Mouse (Mus musculus) heart, embryonic 14.5 days (tissue): ENCODE data around the gene Sorbs1. TPM values are rescaled to one million over a fixed set of nuclear protein-coding genes. Genes with fewer than 3 reads are reported as not detected.

Experiments
- ATAC-seq: fragments of 200-750 bp; cut with Nextera tagmentation; 2 replicates; pipeline ENCODE4 v1.8.0; 2017; ENCODE audit warnings: low read depth, moderate TSS enrichment; ENCODE audit not compliant: insufficient number of reproducible peaks, insufficient read depth, low FRiP score
- H3K27ac ChIP-seq, 2 experiments: fragments of 200-500 bp in 1 of 2; fragments of 300-500 bp in 1 of 2; sonication (generic) in 1 of 2; replicated peaks in 1 of 2; 2 replicates each; pipeline ENCODE4 v1.5.1; 2012 to 2014; ENCODE audit warnings: low read depth in 2 of 2, low read length in 2 of 2, control low read depth in 1 of 2, mild to moderate bottlenecking in 1 of 2, mixed read lengths in 1 of 2; ENCODE audit not compliant: control insufficient read depth in 1 of 2, insufficient read depth in 1 of 2
- H3K27me3 ChIP-seq: fragments of 300-500 bp; sonication (generic); 2 replicates; pipeline ENCODE4 v1.6.1; 2014; ENCODE audit warnings: mild to moderate bottlenecking, low read length, control low read depth; ENCODE audit not compliant: control insufficient read depth, insufficient read depth
- H3K36me3 ChIP-seq: fragments of 300-500 bp; sonication (generic); 2 replicates; pipeline ENCODE4 v1.6.1; 2014; ENCODE audit warnings: mild to moderate bottlenecking, control low read depth, low read length, mixed read lengths; ENCODE audit not compliant: control insufficient read depth, insufficient read depth
- H3K4me1 ChIP-seq, 2 experiments: fragments of 200-500 bp in 1 of 2; fragments of 300-500 bp in 1 of 2; sonication (generic) in 1 of 2; 2 replicates each; pipeline ENCODE4 v1.6.1; 2012 to 2014; ENCODE audit warnings: low read length in 2 of 2, control low read depth in 1 of 2, mixed read lengths in 1 of 2; ENCODE audit not compliant: control insufficient read depth in 2 of 2, insufficient read depth in 2 of 2
- H3K4me2 ChIP-seq: fragments of 300-500 bp; sonication (generic); 2 replicates; pipeline ENCODE4 v1.6.1; 2014; ENCODE audit warnings: mild to moderate bottlenecking, low read length
- H3K4me3 ChIP-seq, 2 experiments: fragments of 200-500 bp in 1 of 2; fragments of 300-500 bp in 1 of 2; sonication (generic) in 1 of 2; 2 replicates each; pipeline ENCODE4 v1.5.1; 2012 to 2014; ENCODE audit warnings: low read length in 2 of 2, mild to moderate bottlenecking in 2 of 2, control low read depth in 1 of 2, low read depth in 1 of 2, moderate library complexity in 1 of 2; ENCODE audit not compliant: control insufficient read depth in 1 of 2, insufficient read depth in 1 of 2
- H3K9ac ChIP-seq: fragments of 300-500 bp; sonication (generic); 2 replicates; pipeline ENCODE4 v1.6.1; 2014; ENCODE audit warnings: mild to moderate bottlenecking, low read length
- H3K9me3 ChIP-seq: fragments of 300-500 bp; sonication (generic); 2 replicates; pipeline ENCODE4 v1.6.1; 2016; ENCODE audit warnings: low read length, control low read depth; ENCODE audit not compliant: control insufficient read depth
- WGBS: fragments of 180-500 bp; shearing (Covaris S2); extraction: QIAGEN DNeasy Blood & Tissue Kit; methylation state at CpG from one replicate; pipeline ENCODE4 v1.1.7; 2014; 5-methylcytosine and 5-hydroxymethylcytosine counted together
- polyA plus RNA-seq: library from polyadenylated mRNA; unstranded; fragments of >200 nt; fragmentation: Nextera tagmentation; extraction: Ambion mirVana; gene quantifications from 2 replicates; pipeline ENCODE4 v1.2.1, GENCODE M21; 2014

The Sorbs1 gene
- polyA plus RNA-seq, 1 experiment from 2014 or later: 109 TPM

DNA sequence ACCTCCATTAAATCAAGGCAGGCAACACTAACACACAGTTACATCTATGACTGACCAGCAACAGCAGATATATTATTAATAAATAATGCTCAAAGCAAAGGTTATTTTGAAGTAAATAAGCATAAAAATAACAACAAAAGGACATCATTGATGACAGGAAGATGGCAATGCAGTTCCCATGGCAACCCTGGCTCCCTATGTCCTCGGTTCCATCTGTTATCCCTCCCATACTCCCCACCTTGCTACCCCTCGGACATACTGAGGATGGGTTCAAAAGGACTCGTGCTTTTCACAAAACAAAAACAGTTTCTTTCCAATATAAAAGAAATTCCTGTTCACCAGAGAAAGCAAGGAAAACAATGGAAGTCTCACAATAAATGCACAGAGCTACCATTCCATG lies 48.2 kb downstream of the Sorbs1 start:
- Histone ChIP-seq H3K27me3 (no peaks in the 10 kb centered on the region), H3K4me3 (no peak overlapping the region), H3K27ac (no peak overlapping the region), H3K36me3 (no peaks in the 10 kb centered on the region), H3K9ac (no peak overlapping the region), H3K9me3 (peaks cover 4% of the 10 kb centered on the region; the same call in 1 of the 2 replicates), H3K4me1 (peaks cover 20 to 34% of the 10 kb centered on the region in 2 experiments), H3K4me2 (no peak overlapping the region)
- 86% methylated on average over 3 of the region's 3 CpGs for WGBS
- ATAC-seq: no peak

DNA sequence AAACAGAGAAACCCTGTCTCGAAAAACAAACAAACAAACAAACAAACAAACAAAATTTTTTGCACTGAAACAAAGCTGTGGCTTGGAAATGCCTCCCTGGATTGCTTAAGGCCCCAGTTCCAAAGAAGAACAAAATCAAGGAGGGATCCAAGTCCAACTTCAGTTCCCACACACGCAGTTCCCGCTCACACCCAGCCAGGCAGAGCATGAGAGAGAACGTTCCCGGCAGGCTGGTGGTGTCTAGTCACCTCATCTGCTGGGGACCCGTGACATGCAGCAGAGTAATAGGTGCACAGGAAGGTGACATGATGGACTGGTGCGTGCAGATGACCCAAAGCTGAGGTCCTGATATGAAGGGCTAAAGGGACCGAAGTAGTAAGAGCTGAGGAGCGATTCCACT lies 49.2 kb downstream of the Sorbs1 start:
- Histone ChIP-seq H3K9ac (no peak overlapping the region), H3K27me3 (no peaks in the 10 kb centered on the region), H3K4me1 (peaks cover 21 to 38% of the 10 kb centered on the region in 2 experiments), H3K4me3 (no peak overlapping the region), H3K36me3 (no peaks in the 10 kb centered on the region), H3K4me2 (no peak overlapping the region), H3K27ac (no peak overlapping the region), H3K9me3 (peaks cover 4% of the 10 kb centered on the region; the same call in 1 of the 2 replicates)
- no peak for ATAC-seq
- 85% methylated on average over 9 of the region's 9 CpGs for WGBS

DNA sequence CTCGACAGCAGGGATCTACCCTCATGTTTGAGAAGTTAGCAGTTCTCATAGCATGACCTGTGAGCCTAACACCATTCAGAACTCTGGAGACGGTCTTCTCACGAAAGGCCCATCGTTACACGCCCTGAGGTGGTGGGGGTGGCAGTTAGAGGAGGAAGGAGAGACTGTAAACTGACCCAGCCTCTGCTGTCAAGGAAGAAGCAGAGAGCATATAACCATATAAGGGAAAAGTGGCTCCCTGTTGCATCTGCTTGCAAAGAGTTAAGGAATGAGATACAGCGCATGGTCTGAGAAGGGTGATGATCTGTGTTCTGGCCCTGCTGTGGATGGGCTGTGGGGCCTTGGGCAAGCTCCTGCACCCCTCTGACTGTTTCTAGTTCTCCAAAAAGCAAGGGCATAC lies 50.7 kb downstream of the Sorbs1 start:
- H3K9ac ChIP-seq: 0 out of 2 replicates have a peak overlapping the region, but pooled peaks have one; percentile 1
- ATAC-seq: no peak
- H3K27me3 ChIP-seq: no peaks in the 10 kb centered on the region
- H3K9me3 ChIP-seq: peaks cover 4% of the 10 kb centered on the region; the same call in 1 of the 2 replicates
- H3K4me3 ChIP-seq: no peak overlapping the region
- 53% methylated on average over 6 of the region's 6 CpGs for WGBS
- H3K4me2 ChIP-seq: no peak overlapping the region
- no peak overlapping the region; a peak in 1 of 4 replicates for H3K27ac ChIP-seq
- peaks cover 16 to 28% of the 10 kb centered on the region in 2 experiments for H3K4me1 ChIP-seq
- no peaks in the 10 kb centered on the region for H3K36me3 ChIP-seq

DNA sequence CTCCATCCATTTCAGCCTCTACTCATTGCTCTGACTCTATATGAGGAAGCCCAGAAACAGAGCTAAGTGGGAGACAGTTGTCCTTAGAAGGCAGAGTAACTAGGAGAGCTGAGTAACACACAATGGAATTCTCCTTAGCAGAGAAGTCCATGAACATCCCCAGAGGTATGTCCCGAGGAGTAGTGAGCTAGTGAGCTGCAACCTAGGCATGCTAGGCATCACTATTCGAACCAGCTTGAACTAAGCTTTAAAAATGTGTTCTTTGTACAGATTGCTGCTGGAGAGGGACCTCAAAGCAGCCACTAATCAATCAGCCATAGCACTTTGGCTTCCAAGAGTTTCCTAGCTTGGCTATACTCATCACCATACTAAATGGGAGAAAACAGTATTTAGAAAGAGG lies 51.1 kb downstream of the Sorbs1 start:
- H3K36me3 ChIP-seq: no peaks in the 10 kb centered on the region
- no peak overlapping the region for H3K4me2 ChIP-seq
- no peak overlapping the region; a peak in 1 of 4 replicates for H3K27ac ChIP-seq
- H3K9me3 ChIP-seq: peaks cover 4% of the 10 kb centered on the region; the same call in 1 of the 2 replicates
- no peak overlapping the region for H3K4me3 ChIP-seq
- H3K4me1 ChIP-seq: peaks cover 13 to 25% of the 10 kb centered on the region in 2 experiments
- 68% methylated on average over 2 of the region's 2 CpGs for WGBS
- 0 out of 2 replicates have a peak overlapping the region, but pooled peaks have one; percentile 1 for H3K9ac ChIP-seq
- H3K27me3 ChIP-seq: no peaks in the 10 kb centered on the region
- ATAC-seq: no peak

DNA sequence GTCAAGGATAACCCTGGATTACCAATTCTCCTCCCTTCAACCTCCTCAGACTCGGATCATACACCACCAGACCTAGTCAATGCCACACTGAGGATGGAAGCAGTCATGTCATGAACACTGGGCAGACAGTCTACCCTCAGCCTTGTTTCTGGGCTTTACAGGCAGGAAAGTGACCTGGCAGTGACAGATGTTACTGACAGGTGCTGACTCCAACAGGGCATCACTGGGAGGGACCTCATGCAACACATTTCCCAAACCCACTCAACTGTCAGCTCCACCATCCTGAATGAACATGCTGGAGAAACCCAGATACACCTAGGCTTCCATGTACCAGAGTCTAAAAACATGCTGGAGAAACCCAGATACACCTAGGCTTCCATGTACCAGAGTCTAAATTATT lies 51.9 kb downstream of the Sorbs1 start:
- Histone ChIP-seq H3K4me2 (no peak overlapping the region), H3K9me3 (no peaks in the 10 kb centered on the region), H3K27me3 (no peaks in the 10 kb centered on the region), H3K4me3 (no peak overlapping the region), H3K9ac (no peak overlapping the region), H3K36me3 (no peaks in the 10 kb centered on the region), H3K27ac (no peak overlapping the region), H3K4me1 (peaks cover 13 to 23% of the 10 kb centered on the region in 2 experiments)
- 69% methylated on average over 1 of the region's 1 CpGs for WGBS
- no peak for ATAC-seq

DNA sequence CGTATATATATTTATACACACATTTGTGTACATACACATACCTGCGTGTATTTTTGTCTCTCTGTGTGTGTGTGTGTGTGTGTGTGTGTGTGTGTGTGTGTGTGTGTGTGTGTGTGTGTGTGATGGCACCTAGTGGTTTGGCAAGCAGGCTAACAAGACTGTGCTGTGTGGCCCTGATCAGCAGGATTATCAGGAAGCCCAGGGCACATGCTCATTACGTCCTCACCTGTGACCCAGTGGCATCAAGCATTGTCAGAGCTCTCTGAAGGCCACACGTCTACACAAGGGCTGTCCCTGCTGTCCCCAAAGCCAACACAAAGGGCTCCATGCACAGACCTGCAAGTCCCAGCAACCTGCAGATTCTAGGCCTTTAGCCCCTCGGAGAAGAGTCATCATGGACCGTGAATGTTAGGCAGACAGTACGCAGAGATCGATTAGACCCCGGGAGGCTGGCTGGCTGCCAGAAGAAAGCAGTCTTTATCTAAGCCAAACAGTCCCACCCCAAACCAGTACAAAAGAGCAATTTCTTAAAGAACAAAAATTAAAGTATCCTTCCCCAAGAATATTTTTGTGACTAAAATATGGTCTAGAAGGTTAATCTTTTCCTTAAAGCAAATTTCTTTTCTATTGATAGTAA lies 52.6 kb downstream of the Sorbs1 start:
- Histone ChIP-seq H3K36me3 (no peaks in the 10 kb centered on the region), H3K4me3 (no peak overlapping the region), H3K27ac (no peak overlapping the region), H3K9ac (no peak overlapping the region), H3K4me2 (no peak overlapping the region), H3K4me1 (peaks cover 13 to 23% of the 10 kb centered on the region in 2 experiments), H3K27me3 (no peaks in the 10 kb centered on the region), H3K9me3 (no peaks in the 10 kb centered on the region)
- no peak for ATAC-seq
- WGBS: 38% methylated on average over 9 of the region's 9 CpGs

DNA sequence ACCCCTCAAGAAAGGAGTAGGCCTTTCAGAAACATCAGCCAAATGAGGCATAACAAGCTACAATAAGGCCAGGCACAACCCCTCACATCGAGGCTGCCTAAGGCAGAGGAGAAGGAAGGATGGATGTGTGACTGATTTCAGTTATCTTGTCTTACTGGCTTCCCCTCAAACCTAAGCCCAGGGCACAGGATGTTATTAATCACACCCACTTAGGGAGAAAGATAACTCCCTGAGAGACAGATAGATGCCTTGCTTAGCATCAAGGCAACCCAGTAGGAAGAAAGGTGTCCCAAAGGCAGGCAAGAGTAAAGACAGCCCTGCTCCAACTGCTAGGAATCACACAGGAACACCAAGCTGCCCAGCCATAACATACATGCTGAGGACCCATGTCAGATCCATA lies 54.2 kb downstream of the Sorbs1 start:
- peaks cover 13 to 23% of the 10 kb centered on the region in 2 experiments for H3K4me1 ChIP-seq
- 10% methylated on average over 1 of the region's 1 CpGs for WGBS
- no peaks in the 10 kb centered on the region for H3K9me3 ChIP-seq

DNA sequence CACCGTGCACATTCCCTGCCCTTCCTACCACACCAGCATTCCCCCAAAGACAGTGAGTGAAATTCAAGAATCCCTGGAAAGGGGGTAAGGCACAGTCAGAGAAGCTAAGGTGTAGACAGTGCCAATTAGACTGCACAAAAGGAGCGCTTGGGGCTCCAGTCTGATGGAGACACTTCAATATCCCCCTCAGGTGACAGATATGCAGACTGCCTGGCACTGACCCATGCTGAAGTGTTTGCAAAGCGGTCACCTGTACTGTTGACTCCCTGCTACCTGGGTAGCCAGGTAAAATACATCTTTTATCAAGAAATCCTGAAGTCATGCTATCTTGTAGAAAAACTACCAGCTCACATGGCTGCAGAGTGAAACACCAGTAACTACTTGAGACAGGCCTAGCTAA lies 54.8 kb downstream of the Sorbs1 start:
- Histone ChIP-seq H3K9ac (no peak overlapping the region), H3K9me3 (no peaks in the 10 kb centered on the region), H3K27ac (no peak overlapping the region), H3K4me3 (no peak overlapping the region), H3K27me3 (no peaks in the 10 kb centered on the region), H3K4me2 (no peak overlapping the region), H3K36me3 (no peaks in the 10 kb centered on the region), H3K4me1 (peaks cover 13 to 23% of the 10 kb centered on the region in 2 experiments)
- no peak for ATAC-seq
- 74% methylated on average over 3 of the region's 3 CpGs for WGBS

More for the DNA sequence above, 54.2 kb downstream of the Sorbs1 start:
- H3K9ac ChIP-seq: no peak overlapping the region
- no peaks in the 10 kb centered on the region for H3K36me3 ChIP-seq
- H3K27me3 ChIP-seq: no peaks in the 10 kb centered on the region
- no peak for ATAC-seq
- H3K4me3 ChIP-seq: no peak overlapping the region
- H3K27ac ChIP-seq: no peak overlapping the region
- H3K4me2 ChIP-seq: no peak overlapping the region
